Comparison of ENCODE assay signal across 11 mouse cellular contexts in the genomic region with DNA sequence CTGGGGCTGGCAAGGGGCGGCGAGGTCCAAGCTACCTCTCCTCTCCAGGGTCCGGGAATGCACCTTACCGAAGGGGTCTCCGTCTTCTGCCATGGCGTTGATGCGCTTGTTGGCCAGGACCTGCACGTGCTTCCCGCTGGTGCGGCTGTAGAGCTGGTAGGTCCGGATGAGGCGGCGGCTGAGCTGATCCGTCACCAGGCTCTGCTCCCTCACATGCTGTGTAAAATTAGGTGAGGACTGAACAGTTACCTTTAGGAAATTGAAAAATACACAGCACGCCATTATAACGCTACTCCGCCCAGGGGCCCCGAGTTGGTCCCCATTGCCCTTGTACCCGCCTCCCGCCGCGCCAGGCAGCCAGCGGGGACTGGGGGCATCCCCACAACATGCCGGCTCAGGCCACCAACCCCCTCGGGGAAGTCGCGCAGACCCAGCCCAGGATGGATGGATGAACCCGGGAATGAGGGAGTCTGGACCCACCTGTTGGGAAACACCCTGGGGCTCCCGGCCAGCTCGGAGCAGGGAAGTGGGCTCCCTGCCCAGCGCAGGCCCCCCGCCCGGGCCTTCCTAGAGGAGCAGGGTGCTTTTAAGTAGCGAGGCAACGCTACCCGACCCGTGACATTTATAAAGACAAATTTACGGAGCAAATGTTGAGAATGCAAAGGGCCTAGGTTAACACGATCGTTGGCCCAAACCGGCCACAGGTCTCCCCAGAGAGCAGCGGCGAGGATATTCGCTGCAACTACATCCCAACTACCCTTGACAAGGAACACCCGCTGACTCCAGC. TPM values are rescaled to one million over a fixed set of nuclear protein-coding genes. Genes with fewer than 3 reads are reported as not detected.
DNase-seq lines count a peak whose midpoint lies in the region; ATAC-seq and TF ChIP-seq lines count a peak whose summit lies in the region.
"Had no signal": no experiment of that assay in that cellular context is flagged by ENCODE, and none has a peak within 500 bp of the region (broad histone marks: within the 10 kb centered on the region; RNA-seq: fewer than 3 reads in every experiment).

No protein-coding gene starts in this region.

- no peak overlapping the region for H3K9ac ChIP-seq in liver, embryonic 13.5 days
- H3K9ac ChIP-seq in liver, embryonic 11.5 days (ENCODE audit: low read depth, low read length), result no peak overlapping the region
- H3K9ac ChIP-seq in intestine, postnatal 0 days (ENCODE audit: low read depth, low read length), result no peak overlapping the region
- no peak overlapping the region for H3K9ac ChIP-seq in neural tube, embryonic 14.5 days (replicated peaks; ENCODE audit: low read depth, low read length)

- H3K36me3 ChIP-seq in liver, embryonic 13.5 days, result no peaks in the 10 kb centered on the region
- no peaks in the 10 kb centered on the region for H3K36me3 ChIP-seq in liver, embryonic 11.5 days (ENCODE audit: control insufficient read depth, insufficient read depth, low read length)
- no peaks in the 10 kb centered on the region for H3K36me3 ChIP-seq in intestine, postnatal 0 days (ENCODE audit: control insufficient read depth, insufficient read depth)
- H3K36me3 ChIP-seq in neural tube, embryonic 14.5 days (ENCODE audit: control insufficient read depth, insufficient read depth, low read length), result no peaks in the 10 kb centered on the region

- peak; percentile 28 to 38 for DNase-seq in cerebellum, postnatal 10 days
- DNase-seq in cerebellum, adult 2 months, result no peak
- DNase-seq in liver, embryonic 13.5 days, result no peak
- DNase-seq in liver, embryonic 11.5 days (ENCODE audit: low spot score), result no peak
- no peak for DNase-seq in cerebellum, postnatal 14 days
- no peak for DNase-seq in spleen, adult 12 weeks (ENCODE audit: low spot score)
- DNase-seq: cerebellum, adult 9-10 months; gastrocnemius, postnatal 14 days had no signal

- H3K4me2 ChIP-seq in liver, embryonic 13.5 days, result no peak overlapping the region
- no peak overlapping the region for H3K4me2 ChIP-seq in liver, embryonic 11.5 days
- H3K4me2 ChIP-seq in intestine, postnatal 0 days (replicated peaks; ENCODE audit: low read depth), result no peak overlapping the region; the same call in 1 of the 2 replicates
- no peak overlapping the region for H3K4me2 ChIP-seq in neural tube, embryonic 14.5 days (ENCODE audit: low read depth, low read length)

- H3K4me3 ChIP-seq in cerebellum, adult 2 months (replicated peaks; ENCODE audit: insufficient read depth, low read depth, low read length), result no peak overlapping the region
- peak overlapping the region; percentile 45; the same call in 1 of the 2 replicates for H3K4me3 ChIP-seq in liver, embryonic 13.5 days (replicated peaks)
- H3K4me3 ChIP-seq in liver, embryonic 11.5 days (ENCODE audit: low read depth, low read length), result no peak overlapping the region; the same call in 1 of the 2 replicates
- H3K4me3 ChIP-seq in intestine, postnatal 0 days (ENCODE audit: low read depth, low read length), result peak overlapping the region; percentile 45; the same call in 1 of the 2 replicates
- peak overlapping the region; percentile 32 for H3K4me3 ChIP-seq in neural tube, embryonic 14.5 days (ENCODE audit: low read depth, low read length)

- peaks cover 17% of the 10 kb centered on the region; the same call in 1 of the 2 replicates for H3K27me3 ChIP-seq in cerebellum, adult 2 months (ENCODE audit: control insufficient read depth, insufficient read depth, low read length)
- H3K27me3 ChIP-seq in liver, embryonic 13.5 days, result peaks cover 100% of the 10 kb centered on the region
- peaks cover 95% of the 10 kb centered on the region for H3K27me3 ChIP-seq in liver, embryonic 11.5 days (replicated peaks; ENCODE audit: control insufficient read depth, insufficient read depth, low read length)
- H3K27me3 ChIP-seq in intestine, postnatal 0 days (replicated peaks; ENCODE audit: control insufficient read depth, insufficient read depth, low read length), result peaks cover 88% of the 10 kb centered on the region
- H3K27me3 ChIP-seq in neural tube, embryonic 14.5 days (ENCODE audit: control insufficient read depth, insufficient read depth, low read length), result peaks cover 88% of the 10 kb centered on the region

- peaks cover 3% of the 10 kb centered on the region; the same call in 1 of the 2 replicates for H3K4me1 ChIP-seq in cerebellum, adult 2 months (ENCODE audit: control insufficient read depth, insufficient read depth, low read length)
- peaks cover 37% of the 10 kb centered on the region for H3K4me1 ChIP-seq in liver, embryonic 13.5 days (replicated peaks)
- peaks cover 25% of the 10 kb centered on the region for H3K4me1 ChIP-seq in liver, embryonic 11.5 days (replicated peaks; ENCODE audit: control insufficient read depth, insufficient read depth, low read length)
- H3K4me1 ChIP-seq in intestine, postnatal 0 days (replicated peaks; ENCODE audit: control insufficient read depth, insufficient read depth, low read length), result peaks cover 6% of the 10 kb centered on the region; the same call in 1 of the 2 replicates
- H3K4me1 ChIP-seq in neural tube, embryonic 14.5 days (ENCODE audit: control insufficient read depth, insufficient read depth, low read length), result peaks cover 16% of the 10 kb centered on the region; the same call in 1 of the 2 replicates

- 12% methylated on average over 45 of the region's 45 CpGs for WGBS in cerebellum, adult 2 months
- 5% methylated on average over 45 of the region's 45 CpGs for WGBS in liver, embryonic 13.5 days (ENCODE audit: insufficient replicate concordance)
- WGBS in liver, embryonic 11.5 days, result 4% methylated on average over 45 of the region's 45 CpGs
- WGBS in intestine, postnatal 0 days, result 5% methylated on average over 45 of the region's 45 CpGs
- WGBS in neural tube, embryonic 14.5 days, result under 1% methylated on average over 45 of the region's 45 CpGs

- no peak for TF ChIP-seq CTCF in cerebellum, adult 2 months (IDR thresholded peaks at IDR 0.05; ENCODE audit: borderline replicate concordance, insufficient read depth, low read depth, low read length)
- no peak for TF ChIP-seq CTCF in intestine, postnatal 0 days (IDR thresholded peaks at IDR 0.05; ENCODE audit: low read depth)

- ATAC-seq in liver, embryonic 13.5 days (ENCODE audit: low read depth), result no peak
- no peak for ATAC-seq in liver, embryonic 11.5 days (replicated peaks; ENCODE audit: low FRiP score)
- no peak for ATAC-seq in intestine, postnatal 0 days
- no peak for ATAC-seq in neural tube, embryonic 14.5 days (ENCODE audit: low read depth)

- no peaks in the 10 kb centered on the region for H3K9me3 ChIP-seq in liver, embryonic 13.5 days (replicated peaks)
- H3K9me3 ChIP-seq in liver, embryonic 11.5 days (ENCODE audit: control insufficient read depth, low read length), result no peaks in the 10 kb centered on the region
- no peaks in the 10 kb centered on the region for H3K9me3 ChIP-seq in intestine, postnatal 0 days (ENCODE audit: control insufficient read depth)
- no peaks in the 10 kb centered on the region for H3K9me3 ChIP-seq in neural tube, embryonic 14.5 days (ENCODE audit: control insufficient read depth, low read length)

- no peak overlapping the region for H3K27ac ChIP-seq in cerebellum, adult 2 months (ENCODE audit: insufficient read depth, low read length)
- H3K27ac ChIP-seq in liver, embryonic 13.5 days, result no peak overlapping the region
- H3K27ac ChIP-seq in liver, embryonic 11.5 days (ENCODE audit: low read depth, low read length), result no peak overlapping the region
- no peak overlapping the region for H3K27ac ChIP-seq in intestine, postnatal 0 days (ENCODE audit: low read depth, low read length)
- H3K27ac ChIP-seq in neural tube, embryonic 14.5 days (ENCODE audit: low read depth, low read length), result no peak overlapping the region

- TF ChIP-seq POLR2A in cerebellum, adult 2 months (IDR thresholded peaks at IDR 0.05; ENCODE audit: borderline replicate concordance, insufficient read depth, low read length), result no peak

RNA-seq across cellular contexts. Expression of a gene that starts 1.1 kb away (rescaled TPM):
- polyA plus RNA-seq in cerebellum, adult 2 months (2012; rRNA removed), result not detected in 2 replicates
- not detected in 2 replicates for polyA plus RNA-seq in liver, embryonic 13.5 days (2015; fragmentation: Nextera tagmentation; extraction: Ambion mirVana)
- 0.32 and 0.82 TPM in 2 replicates for polyA plus RNA-seq in liver, embryonic 11.5 days (2014; fragmentation: Nextera tagmentation; extraction: Ambion mirVana)
- polyA plus RNA-seq in intestine, postnatal 0 days (2015; fragmentation: Nextera tagmentation; extraction: Ambion mirVana), result not detected in 2 replicates
- polyA plus RNA-seq in neural tube, embryonic 14.5 days (2014; fragmentation: Nextera tagmentation; extraction: Ambion mirVana), result 0.35 TPM in 1 of 2 replicates, not detected in the other
- polyA plus RNA-seq: stomach, embryonic 14.5 days had no signal

RNA-seq across cellular contexts. Expression of a gene that starts 7.8 kb away (rescaled TPM):
- 14.7 and 15.0 TPM in 2 replicates for polyA plus RNA-seq in cerebellum, adult 2 months (2012; rRNA removed)
- 13.9 and 15.4 TPM in 2 replicates for polyA plus RNA-seq in liver, embryonic 13.5 days (2015; fragmentation: Nextera tagmentation; extraction: Ambion mirVana)
- 32.7 and 34.5 TPM in 2 replicates for polyA plus RNA-seq in liver, embryonic 11.5 days (2014; fragmentation: Nextera tagmentation; extraction: Ambion mirVana)
- 8.5 and 9.0 TPM in 2 replicates for polyA plus RNA-seq in intestine, postnatal 0 days (2015; fragmentation: Nextera tagmentation; extraction: Ambion mirVana)
- polyA plus RNA-seq in neural tube, embryonic 14.5 days (2014; fragmentation: Nextera tagmentation; extraction: Ambion mirVana), result 5.9 and 6.1 TPM in 2 replicates

RNA-seq across cellular contexts. Expression of a gene that starts 42.0 kb away (rescaled TPM):
- 109 and 116 TPM in 2 replicates for polyA plus RNA-seq in cerebellum, adult 2 months (2012; rRNA removed)
- polyA plus RNA-seq in liver, embryonic 13.5 days (2015; fragmentation: Nextera tagmentation; extraction: Ambion mirVana), result 17.7 and 19.1 TPM in 2 replicates
- 38.9 and 39.7 TPM in 2 replicates for polyA plus RNA-seq in liver, embryonic 11.5 days (2014; fragmentation: Nextera tagmentation; extraction: Ambion mirVana)
- 18.2 and 19.3 TPM in 2 replicates for polyA plus RNA-seq in intestine, postnatal 0 days (2015; fragmentation: Nextera tagmentation; extraction: Ambion mirVana)
- polyA plus RNA-seq in neural tube, embryonic 14.5 days (2014; fragmentation: Nextera tagmentation; extraction: Ambion mirVana), result 106 and 108 TPM in 2 replicates

Comparison
In these comparisons a context has a peak if more than half of its experiments do, and no peak if none do; other contexts are left out.
1. DNase-seq: peak in cerebellum, postnatal 10 days (2 of 2); none in cerebellum, adult 2 months (0 of 2), liver, embryonic 13.5 days (single experiment), liver, embryonic 11.5 days (single experiment), cerebellum, postnatal 14 days (0 of 2) and spleen, adult 12 weeks (single experiment).
2. H3K4me3 ChIP-seq: peak in liver, embryonic 13.5 days (single experiment), intestine, postnatal 0 days (single experiment) and neural tube, embryonic 14.5 days (single experiment); none in cerebellum, adult 2 months (single experiment) and liver, embryonic 11.5 days (single experiment).